Mouse (Mus musculus): ENCODE measurements at regions not wholly inside any gene's neighbourhood (a gene's known extent, or its start where the extent isn't known, plus 50 kb on each side); places are given as distances from the start of the nearest gene placed in this dataset.

- TF ChIP-seq CTCF (IDR thresholded peaks at IDR 0.05): no peak
- no peak for TF ChIP-seq POLR2A (IDR thresholded peaks at IDR 0.05; ENCODE audit: insufficient read depth, low read depth, low read length)
Observed at GRCm38 (mm10) chr15:56844574-56844973, 632.9 kb downstream of the Slc22a22 start.

Measured in heart, adult 2 months (tissue).